Mouse (Mus musculus): Measurements from ENCODE around the gene Kcnab3.

DNA sequence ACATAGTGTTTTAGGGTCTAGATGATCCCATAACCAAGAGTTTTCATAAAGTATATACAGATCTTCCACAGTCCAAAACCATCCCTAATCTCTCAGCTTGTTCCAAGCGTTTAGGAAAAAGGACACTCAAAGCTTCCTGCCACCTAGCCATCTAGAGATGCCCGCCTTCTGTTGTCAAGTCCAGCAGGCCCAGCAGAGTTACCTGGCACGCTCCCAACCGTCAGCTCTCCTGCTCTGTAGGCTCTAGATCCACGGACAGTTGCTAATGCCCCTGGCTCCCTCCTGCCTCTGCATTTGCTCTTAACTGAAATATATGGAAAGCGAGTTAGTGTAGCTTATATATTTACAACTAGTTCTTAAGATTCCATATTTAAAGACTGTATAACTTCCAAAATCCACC is 55.3 kb downstream of the Kcnab3 start:
- TF ChIP-seq CTCF (IDR thresholded peaks at IDR 0.05; ENCODE audit: low read depth) (no peak), EP300 (IDR thresholded peaks at IDR 0.05; ENCODE audit: low read depth) (no peak)
